Mouse (Mus musculus) midbrain, embryonic 11.5 days (tissue): ENCODE measurements at regions not wholly inside any gene's neighbourhood (a gene's known extent, or its start where the extent isn't known, plus 50 kb on each side); places are given as distances from the start of the nearest gene placed in this dataset.

ENCODE experiments used
- ATAC-seq: fragments of 200-750 bp; cut with Nextera tagmentation; 2 replicates; pipeline ENCODE4 v1.8.0; 2017; ENCODE audit warnings: moderate TSS enrichment, moderate library complexity; ENCODE audit not compliant: low FRiP score
- DNase-seq: peaks from one replicate; pipeline ENCODE4 v3.0.0; 2015; ENCODE audit warnings: low spot score; ENCODE audit errors: missing footprints
- H3K27ac ChIP-seq: fragments of 300-500 bp; sonication (generic); 2 replicates; pipeline ENCODE4 v1.5.1; 2014; ENCODE audit warnings: low read depth, low read length
- H3K27me3 ChIP-seq: fragments of 300-500 bp; sonication (generic); 2 replicates; pipeline ENCODE4 v1.6.1; 2014; ENCODE audit warnings: mild to moderate bottlenecking, low read length, moderate library complexity, mixed read lengths; ENCODE audit not compliant: control insufficient read depth, insufficient read depth
- H3K36me3 ChIP-seq: fragments of 300-500 bp; sonication (generic); 2 replicates; pipeline ENCODE4 v1.6.1; 2014; ENCODE audit warnings: mild to moderate bottlenecking, low read length, moderate library complexity, mixed read lengths; ENCODE audit not compliant: control insufficient read depth, insufficient read depth
- H3K4me1 ChIP-seq: fragments of 300-500 bp; sonication (generic); 2 replicates; pipeline ENCODE4 v1.6.1; 2014; ENCODE audit warnings: low read length; ENCODE audit not compliant: control insufficient read depth, insufficient read depth
- H3K4me2 ChIP-seq: fragments of 300-500 bp; sonication (generic); 2 replicates; pipeline ENCODE4 v1.6.1; 2014; ENCODE audit warnings: mild to moderate bottlenecking, moderate library complexity
- H3K4me3 ChIP-seq: fragments of 300-500 bp; sonication (generic); 2 replicates; pipeline ENCODE4 v1.5.1; 2014; ENCODE audit warnings: low read depth, low read length
- H3K9ac ChIP-seq: fragments of 300-500 bp; sonication (generic); 2 replicates; pipeline ENCODE4 v1.6.1; 2014; ENCODE audit warnings: low read length
- H3K9me3 ChIP-seq: fragments of 300-500 bp; sonication (generic); 2 replicates; pipeline ENCODE4 v1.6.1; 2016; ENCODE audit warnings: low read length; ENCODE audit not compliant: control insufficient read depth
- WGBS: fragments of 180-500 bp; shearing (Covaris S2); extraction: QIAGEN DNeasy Blood & Tissue Kit; methylation state at CpG from one replicate; pipeline ENCODE4 v1.1.7; 2014; 5-methylcytosine and 5-hydroxymethylcytosine counted together

- Histone ChIP-seq H3K9ac (no peak overlapping the region), H3K4me3 (no peak overlapping the region), H3K4me1 (no peaks in the 10 kb centered on the region), H3K4me2 (no peak overlapping the region), H3K36me3 (no peaks in the 10 kb centered on the region), H3K9me3 (no peaks in the 10 kb centered on the region), H3K27me3 (no peaks in the 10 kb centered on the region), H3K27ac (no peak overlapping the region)
- WGBS: 89% methylated on average over 7 of the region's 7 CpGs
- no peak for DNase-seq
- no peak for ATAC-seq
Observed at GRCm38 (mm10) chr6:31995977-31996376, 54.1 kb upstream of the 1700012A03Rik start.

GRCm38 (mm10) chr6:31995249-31995648 lies 54.8 kb upstream of the 1700012A03Rik start:
- H3K4me3 ChIP-seq: no peak overlapping the region
- no peaks in the 10 kb centered on the region for H3K9me3 ChIP-seq
- no peaks in the 10 kb centered on the region for H3K4me1 ChIP-seq
- WGBS: 84% methylated on average over 4 of the region's 4 CpGs
- no peak overlapping the region for H3K9ac ChIP-seq
- H3K27me3 ChIP-seq: no peaks in the 10 kb centered on the region
- no peak overlapping the region for H3K27ac ChIP-seq
- ATAC-seq (no peak), DNase-seq (no peak)
- no peak overlapping the region for H3K4me2 ChIP-seq
- H3K36me3 ChIP-seq: no peaks in the 10 kb centered on the region

- Histone ChIP-seq H3K9me3 (no peaks in the 10 kb centered on the region), H3K4me1 (peaks cover 4% of the 10 kb centered on the region; the same call in 1 of the 2 replicates), H3K4me3 (no peak overlapping the region), H3K27ac (no peak overlapping the region), H3K27me3 (no peaks in the 10 kb centered on the region), H3K36me3 (no peaks in the 10 kb centered on the region), H3K4me2 (no peak overlapping the region), H3K9ac (no peak overlapping the region)
- 15% methylated on average over 3 of the region's 3 CpGs for WGBS
- DNase-seq (no peak), ATAC-seq (peak; percentile 27; the same call in 1 of the 2 replicates)
Observed at GRCm38 (mm10) chr6:31985698-31986097, 64.3 kb upstream of the 1700012A03Rik start.

GRCm38 (mm10) chr6:31976705-31977104 lies 73.3 kb upstream of the 1700012A03Rik start:
- H3K36me3 ChIP-seq: no peaks in the 10 kb centered on the region
- H3K4me2 ChIP-seq: no peak overlapping the region
- no peak overlapping the region for H3K9ac ChIP-seq
- DNase-seq (no peak), ATAC-seq (no peak)
- WGBS: 89% methylated on average over 6 of the region's 6 CpGs
- H3K27ac ChIP-seq: no peak overlapping the region
- H3K4me3 ChIP-seq: no peak overlapping the region
- no peaks in the 10 kb centered on the region for H3K4me1 ChIP-seq
- no peaks in the 10 kb centered on the region for H3K9me3 ChIP-seq
- no peaks in the 10 kb centered on the region for H3K27me3 ChIP-seq

- H3K4me2 ChIP-seq: no peak overlapping the region
- no peak overlapping the region for H3K27ac ChIP-seq
- ATAC-seq: peak; percentile 33
- H3K4me1 ChIP-seq: peaks cover 8% of the 10 kb centered on the region
- no peak overlapping the region for H3K9ac ChIP-seq
- no peaks in the 10 kb centered on the region for H3K27me3 ChIP-seq
- no peak overlapping the region for H3K4me3 ChIP-seq
- DNase-seq: no peak
- H3K9me3 ChIP-seq: no peaks in the 10 kb centered on the region
- 21% methylated on average over 4 of the region's 4 CpGs for WGBS
- no peaks in the 10 kb centered on the region for H3K36me3 ChIP-seq
Observed at GRCm38 (mm10) chr6:31948063-31948481, 102.0 kb upstream of the 1700012A03Rik start.

- Histone ChIP-seq H3K27me3 (no peaks in the 10 kb centered on the region), H3K9ac (no peak overlapping the region), H3K4me2 (no peak overlapping the region), H3K9me3 (no peaks in the 10 kb centered on the region), H3K4me3 (no peak overlapping the region), H3K36me3 (no peaks in the 10 kb centered on the region), H3K4me1 (peaks cover 8% of the 10 kb centered on the region), H3K27ac (no peak overlapping the region)
- ATAC-seq (no peak), DNase-seq (no peak)
- 87% methylated on average over 5 of the region's 5 CpGs for WGBS
Observed at GRCm38 (mm10) chr6:31946572-31946971, 103.5 kb upstream of the 1700012A03Rik start.

- no peak overlapping the region for H3K4me3 ChIP-seq
- WGBS: 87% methylated on average over 7 of the region's 7 CpGs
- H3K36me3 ChIP-seq: no peaks in the 10 kb centered on the region
- ATAC-seq (no peak), DNase-seq (no peak)
- no peak overlapping the region for H3K9ac ChIP-seq
- no peak overlapping the region for H3K4me2 ChIP-seq
- peaks cover 8% of the 10 kb centered on the region for H3K4me1 ChIP-seq
- no peaks in the 10 kb centered on the region for H3K9me3 ChIP-seq
- no peak overlapping the region for H3K27ac ChIP-seq
- H3K27me3 ChIP-seq: no peaks in the 10 kb centered on the region
Observed at GRCm38 (mm10) chr6:31945347-31945746, 104.7 kb upstream of the 1700012A03Rik start.

- no peak overlapping the region for H3K9ac ChIP-seq
- H3K36me3 ChIP-seq: no peaks in the 10 kb centered on the region
- no peak overlapping the region for H3K27ac ChIP-seq
- no peaks in the 10 kb centered on the region for H3K9me3 ChIP-seq
- peaks cover 8% of the 10 kb centered on the region for H3K4me1 ChIP-seq
- H3K4me2 ChIP-seq: no peak overlapping the region
- WGBS: 89% methylated on average over 8 of the region's 8 CpGs
- no peaks in the 10 kb centered on the region for H3K27me3 ChIP-seq
- ATAC-seq (no peak), DNase-seq (peak; percentile 23)
- H3K4me3 ChIP-seq: no peak overlapping the region
Observed at GRCm38 (mm10) chr6:31944546-31944945, 105.5 kb upstream of the 1700012A03Rik start.

GRCm38 (mm10) chr6:31942696-31943095 lies 107.3 kb upstream of the 1700012A03Rik start:
- H3K36me3 ChIP-seq: no peaks in the 10 kb centered on the region
- H3K4me1 ChIP-seq: peaks cover 2% of the 10 kb centered on the region; the same call in 1 of the 2 replicates
- no peak overlapping the region for H3K27ac ChIP-seq
- no peaks in the 10 kb centered on the region for H3K9me3 ChIP-seq
- H3K4me2 ChIP-seq: no peak overlapping the region
- ATAC-seq (no peak), DNase-seq (peak; percentile 69)
- H3K4me3 ChIP-seq: no peak overlapping the region
- H3K9ac ChIP-seq: no peak overlapping the region
- WGBS: 64% methylated on average over 4 of the region's 4 CpGs
- H3K27me3 ChIP-seq: no peaks in the 10 kb centered on the region
